Mouse (Mus musculus): ENCODE results near the gene Zfp91. TPM values are rescaled to one million over a fixed set of nuclear protein-coding genes. Genes with fewer than 3 reads are reported as not detected.

Gene Zfp91
- polyA plus RNA-seq (2016; fragmentation: Nextera tagmentation; extraction: Ambion mirVana): 22.1 and 23.0 TPM in 2 replicates

- under 1% methylated on average over 54 of the region's 76 CpGs for WGBS
- Histone ChIP-seq H3K9me3 (no peaks in the 10 kb centered on the region), H3K27ac (peak within 1 kb of the TSS; percentile 99), H3K4me3 (replicated peaks) (peak within 1 kb of the TSS; percentile 91), H3K4me2 (peak within 1 kb of the TSS; percentile 60), H3K36me3 (replicated peaks) (no peaks in the 10 kb centered on the region), H3K9ac (peak within 1 kb of the TSS; percentile 97), H3K4me1 (peaks cover 12% of the 10 kb centered on the region), H3K27me3 (no peaks in the 10 kb centered on the region)
- ATAC-seq (ENCODE audit: low FRiP score): peak; percentile 95
Observed at GRCm38 (mm10) chr19:12795511-12796327, at the start of gene Zfp91, which contains the start of gene Lpxn. Zfp91 (minus strand) TSS chr19:12796126. Lpxn (plus strand) TSS chr19:12796193.

GRCm38 (mm10) chr19:12838507-12838906 is 42.6 kb upstream of the Zfp91 start:
- Histone ChIP-seq H3K36me3 (replicated peaks) (no peaks in the 10 kb centered on the region), H3K9ac (no peak overlapping the region), H3K4me1 (no peaks in the 10 kb centered on the region), H3K27me3 (no peaks in the 10 kb centered on the region), H3K27ac (no peak overlapping the region), H3K4me3 (replicated peaks) (no peak overlapping the region), H3K4me2 (no peak overlapping the region), H3K9me3 (no peaks in the 10 kb centered on the region)
- ATAC-seq (ENCODE audit: low FRiP score): no peak
- whole genome bisulfite sequencing: 88% methylated on average over 1 of the region's 1 CpGs

- 88% methylated on average over 3 of the region's 3 CpGs for WGBS
- H3K36me3 ChIP-seq (replicated peaks): no peaks in the 10 kb centered on the region
- H3K9ac ChIP-seq: no peak overlapping the region
- H3K27me3 ChIP-seq: no peaks in the 10 kb centered on the region
- H3K27ac ChIP-seq: no peak overlapping the region
- no peak for ATAC-seq (ENCODE audit: low FRiP score)
- no peak overlapping the region for H3K4me3 ChIP-seq (replicated peaks)
- no peaks in the 10 kb centered on the region for H3K9me3 ChIP-seq
- H3K4me2 ChIP-seq: no peak overlapping the region
- no peaks in the 10 kb centered on the region for H3K4me1 ChIP-seq
Observed at GRCm38 (mm10) chr19:12833625-12834024, 37.7 kb upstream of the Zfp91 start.

- 75% methylated on average over 1 of the region's 1 CpGs for WGBS
- H3K4me1 ChIP-seq: no peaks in the 10 kb centered on the region
- no peaks in the 10 kb centered on the region for H3K36me3 ChIP-seq (replicated peaks)
- no peak overlapping the region for H3K27ac ChIP-seq
- no peak overlapping the region for H3K4me2 ChIP-seq
- no peaks in the 10 kb centered on the region for H3K9me3 ChIP-seq
- no peak overlapping the region for H3K9ac ChIP-seq
- no peak for ATAC-seq (ENCODE audit: low FRiP score)
- H3K27me3 ChIP-seq: no peaks in the 10 kb centered on the region
- H3K4me3 ChIP-seq (replicated peaks): no peak overlapping the region
Observed at GRCm38 (mm10) chr19:12831559-12831958, 35.6 kb upstream of the Zfp91 start.

GRCm38 (mm10) chr19:12830823-12831430 is 35.0 kb upstream of the Zfp91 start:
- WGBS: 78% methylated on average over 2 of the region's 2 CpGs
- Histone ChIP-seq H3K27ac (no peak overlapping the region), H3K27me3 (no peaks in the 10 kb centered on the region), H3K4me3 (replicated peaks) (no peak overlapping the region), H3K9me3 (no peaks in the 10 kb centered on the region), H3K36me3 (replicated peaks) (no peaks in the 10 kb centered on the region), H3K4me1 (no peaks in the 10 kb centered on the region), H3K9ac (no peak overlapping the region), H3K4me2 (no peak overlapping the region)
- no peak for ATAC-seq (ENCODE audit: low FRiP score)

- Histone ChIP-seq H3K4me3 (replicated peaks) (no peak overlapping the region), H3K9ac (no peak overlapping the region), H3K4me1 (no peaks in the 10 kb centered on the region), H3K9me3 (no peaks in the 10 kb centered on the region), H3K4me2 (no peak overlapping the region), H3K27me3 (no peaks in the 10 kb centered on the region), H3K36me3 (replicated peaks) (no peaks in the 10 kb centered on the region), H3K27ac (no peak overlapping the region)
- no peak for ATAC-seq (ENCODE audit: low FRiP score)
- WGBS: 73% methylated on average over 4 of the region's 4 CpGs
Observed at GRCm38 (mm10) chr19:12824549-12824948, 28.6 kb upstream of the Zfp91 start.

- Histone ChIP-seq H3K9me3 (no peaks in the 10 kb centered on the region), H3K4me3 (replicated peaks) (no peak overlapping the region), H3K27me3 (no peaks in the 10 kb centered on the region), H3K36me3 (replicated peaks) (no peaks in the 10 kb centered on the region), H3K4me1 (no peaks in the 10 kb centered on the region), H3K4me2 (no peak overlapping the region), H3K27ac (no peak overlapping the region), H3K9ac (no peak overlapping the region)
- 36% methylated on average over 4 of the region's 4 CpGs for WGBS
- ATAC-seq (ENCODE audit: low FRiP score): no peak
Observed at GRCm38 (mm10) chr19:12820383-12820782, 24.5 kb upstream of the Zfp91 start.

GRCm38 (mm10) chr19:12818507-12818906 is 22.6 kb upstream of the Zfp91 start:
- H3K4me1 ChIP-seq: no peaks in the 10 kb centered on the region
- H3K4me3 ChIP-seq (replicated peaks): no peak overlapping the region
- no peak overlapping the region for H3K4me2 ChIP-seq
- ATAC-seq (ENCODE audit: low FRiP score): no peak
- H3K27ac ChIP-seq: no peak overlapping the region
- H3K36me3 ChIP-seq (replicated peaks): no peaks in the 10 kb centered on the region
- H3K27me3 ChIP-seq: no peaks in the 10 kb centered on the region
- WGBS: 88% methylated on average over 1 of the region's 1 CpGs
- no peaks in the 10 kb centered on the region for H3K9me3 ChIP-seq
- no peak overlapping the region for H3K9ac ChIP-seq

GRCm38 (mm10) chr19:12813883-12814282 is 18.0 kb upstream of the Zfp91 start:
- Histone ChIP-seq H3K4me2 (no peak overlapping the region), H3K9ac (no peak overlapping the region), H3K9me3 (no peaks in the 10 kb centered on the region), H3K36me3 (replicated peaks) (no peaks in the 10 kb centered on the region), H3K27ac (no peak overlapping the region), H3K4me3 (replicated peaks) (no peak overlapping the region), H3K4me1 (no peaks in the 10 kb centered on the region), H3K27me3 (no peaks in the 10 kb centered on the region)
- 88% methylated on average over 1 of the region's 1 CpGs for WGBS
- ATAC-seq (ENCODE audit: low FRiP score): no peak

GRCm38 (mm10) chr19:12812644-12813364 is 16.9 kb upstream of the Zfp91 start:
- H3K9me3 ChIP-seq: no peaks in the 10 kb centered on the region
- no peak overlapping the region for H3K4me2 ChIP-seq
- H3K27me3 ChIP-seq: no peaks in the 10 kb centered on the region
- no peaks in the 10 kb centered on the region for H3K4me1 ChIP-seq
- no peak overlapping the region for H3K27ac ChIP-seq
- WGBS: 76% methylated on average over 1 of the region's 1 CpGs
- H3K9ac ChIP-seq: no peak overlapping the region
- no peak overlapping the region for H3K4me3 ChIP-seq (replicated peaks)
- ATAC-seq (ENCODE audit: low FRiP score): no peak
- no peaks in the 10 kb centered on the region for H3K36me3 ChIP-seq (replicated peaks)

- Histone ChIP-seq H3K36me3 (replicated peaks) (no peaks in the 10 kb centered on the region), H3K27me3 (no peaks in the 10 kb centered on the region), H3K9ac (no peak overlapping the region), H3K4me3 (replicated peaks) (no peak overlapping the region), H3K4me1 (no peaks in the 10 kb centered on the region), H3K9me3 (no peaks in the 10 kb centered on the region), H3K27ac (no peak overlapping the region), H3K4me2 (no peak overlapping the region)
- no peak for ATAC-seq (ENCODE audit: low FRiP score)
- 70% methylated on average over 2 of the region's 2 CpGs for WGBS
Observed at GRCm38 (mm10) chr19:12806214-12806613, 10.3 kb upstream of the Zfp91 start.

GRCm38 (mm10) chr19:12805730-12806129 is 9.8 kb upstream of the Zfp91 start:
- Histone ChIP-seq H3K4me1 (no peaks in the 10 kb centered on the region), H3K4me3 (replicated peaks) (no peak overlapping the region), H3K36me3 (replicated peaks) (no peaks in the 10 kb centered on the region), H3K27ac (no peak overlapping the region), H3K9ac (no peak overlapping the region), H3K4me2 (no peak overlapping the region), H3K9me3 (no peaks in the 10 kb centered on the region), H3K27me3 (no peaks in the 10 kb centered on the region)
- no peak for ATAC-seq (ENCODE audit: low FRiP score)
- 84% methylated on average over 3 of the region's 3 CpGs for WGBS
